Mouse (Mus musculus) thymus, postnatal 14 days (tissue): ENCODE measurements around the gene Lingo2.
"Not testable (repeated sequence)": the region's sequence is repeated elsewhere in the genome, so short reads cannot be mapped to it uniquely, and the experiment has no call there.

Source experiments
- DNase-seq: peaks from one replicate; pipeline ENCODE4 v3.0.0; 2021

Lingo2 gene

GRCm38 (mm10) chr4:36078910-36079525 is 872.5 kb downstream of the Lingo2 start:
- no peak for DNase-seq

GRCm38 (mm10) chr4:36064701-36065100 is 886.8 kb downstream of the Lingo2 start:
- DNase-seq = not testable (repeated sequence)

GRCm38 (mm10) chr4:36052791-36053376 is 898.7 kb downstream of the Lingo2 start:
- DNase-seq = no peak

- no peak for DNase-seq
These were observed 911.2 kb downstream of the Lingo2 start for GRCm38 (mm10) chr4:36040361-36040760.

GRCm38 (mm10) chr4:36038742-36039141 is 912.8 kb downstream of the Lingo2 start:
- no peak for DNase-seq

- DNase-seq = no peak
These were observed 919.5 kb downstream of the Lingo2 start for GRCm38 (mm10) chr4:36032039-36032438.

GRCm38 (mm10) chr4:36014181-36014580 is 937.4 kb downstream of the Lingo2 start:
- DNase-seq = no peak

GRCm38 (mm10) chr4:35992005-35992763 is 959.4 kb downstream of the Lingo2 start:
- no peak for DNase-seq

GRCm38 (mm10) chr4:35986012-35986411 is 965.5 kb downstream of the Lingo2 start:
- DNase-seq = no peak

- no peak for DNase-seq
These were observed 988.0 kb downstream of the Lingo2 start for GRCm38 (mm10) chr4:35963532-35963931.

- DNase-seq = no peak
These were observed 999.7 kb downstream of the Lingo2 start for GRCm38 (mm10) chr4:35951894-35952293.

GRCm38 (mm10) chr4:35951251-35951650 is 1000.3 kb downstream of the Lingo2 start:
- DNase-seq = no peak

- no peak for DNase-seq
These were observed 1017.4 kb downstream of the Lingo2 start for GRCm38 (mm10) chr4:35934056-35934661.

GRCm38 (mm10) chr4:35927722-35928121 is 1023.8 kb downstream of the Lingo2 start:
- DNase-seq = no peak

- DNase-seq = no peak
These were observed 1034.1 kb downstream of the Lingo2 start for GRCm38 (mm10) chr4:35917453-35917852.

GRCm38 (mm10) chr4:35897769-35898564 is 1053.6 kb downstream of the Lingo2 start:
- no peak for DNase-seq

GRCm38 (mm10) chr4:35885591-35886542 is 1065.7 kb downstream of the Lingo2 start:
- DNase-seq = no peak

GRCm38 (mm10) chr4:35884946-35885460 is 1066.5 kb downstream of the Lingo2 start:
- DNase-seq = no peak

- DNase-seq = no peak
These were observed 1105.0 kb downstream of the Lingo2 start for GRCm38 (mm10) chr4:35846518-35846917.

- DNase-seq = no peak
These were observed 1106.4 kb downstream of the Lingo2 start for GRCm38 (mm10) chr4:35845140-35845539.

GRCm38 (mm10) chr4:35844518-35844917 is 1107.0 kb downstream of the Lingo2 start:
- no peak for DNase-seq
